18 mouse cellular contexts compared by ENCODE assay signal in the genomic region with DNA sequence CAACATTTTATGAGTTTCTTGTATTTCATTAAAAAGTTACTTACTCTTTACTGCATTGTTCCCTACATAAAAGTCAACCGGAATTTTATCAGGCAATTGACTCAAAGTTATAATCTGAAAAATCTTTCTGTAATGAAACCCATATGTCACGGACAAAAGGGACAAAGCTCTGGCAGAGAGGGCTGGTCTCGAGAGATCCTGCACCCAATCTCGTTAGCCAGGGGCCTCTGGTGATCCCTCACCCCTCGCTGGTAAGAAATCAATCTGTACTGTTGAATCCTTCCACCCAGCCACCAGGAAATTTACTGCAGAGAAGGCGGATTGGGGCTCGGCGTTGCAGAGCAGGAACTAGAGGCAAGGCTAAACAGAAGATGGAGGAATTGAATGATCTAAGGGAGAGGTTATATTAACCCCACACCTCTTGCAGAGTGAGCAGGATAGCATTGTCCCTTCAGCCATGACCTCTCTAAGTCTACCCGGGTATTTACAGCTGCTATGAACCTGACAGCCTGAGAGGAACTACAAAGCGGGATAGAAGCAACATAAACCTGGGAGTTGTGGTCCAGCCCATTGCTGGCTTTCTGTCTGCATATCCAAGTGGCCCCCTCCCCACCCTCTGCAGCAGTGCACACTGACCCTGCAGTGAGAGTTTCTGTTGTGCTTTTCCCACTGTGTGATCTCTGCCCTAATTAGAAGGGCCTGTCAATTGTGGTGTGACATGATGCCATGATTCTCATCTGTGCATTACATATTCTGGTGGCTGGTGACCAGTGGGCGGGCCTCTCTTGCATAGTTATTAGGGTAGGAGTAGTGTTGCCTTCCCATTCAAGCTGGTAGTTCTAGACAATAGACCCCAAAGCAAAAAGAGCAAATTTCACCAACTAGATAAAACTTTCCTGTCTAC. TPM values are rescaled to one million over a fixed set of nuclear protein-coding genes. Genes with fewer than 3 reads are reported as not detected.
A peak's percentile ranks its signal among the peaks of the same experiment; 100 is the strongest.
DNase-seq lines count a peak whose midpoint lies in the region; ATAC-seq and TF ChIP-seq lines count a peak whose summit lies in the region.
"Had no signal": no experiment of that assay in that cellular context is flagged by ENCODE, and none has a peak within 500 bp of the region (broad histone marks: within the 10 kb centered on the region; RNA-seq: fewer than 3 reads in every experiment).

No protein-coding gene starts in this region.

- TF ChIP-seq CTCF in kidney, postnatal 0 days (IDR thresholded peaks at IDR 0.05; ENCODE audit: low read depth): no peak
- TF ChIP-seq CTCF in lung, postnatal 0 days (IDR thresholded peaks at IDR 0.05): no peak

- no peak for ATAC-seq in forebrain, embryonic 15.5 days (replicated peaks)
- ATAC-seq in kidney, postnatal 0 days (replicated peaks; ENCODE audit: low FRiP score, low read depth): no peak
- ATAC-seq in lung, postnatal 0 days: no peak

- H3K4me1 ChIP-seq in forebrain, embryonic 10.5 days: peaks cover 35% of the 10 kb centered on the region
- peaks cover 18% of the 10 kb centered on the region; the same call in 1 of the 2 replicates for H3K4me1 ChIP-seq in forebrain, embryonic 15.5 days
- H3K4me1 ChIP-seq in kidney, postnatal 0 days (replicated peaks; ENCODE audit: insufficient read depth, low read length): 0 out of 2 replicates have a peak, but pooled peaks cover 4% of the 10 kb centered on the region
- H3K4me1 ChIP-seq in lung, postnatal 0 days (ENCODE audit: insufficient read depth, low read depth, low read length): no peaks in the 10 kb centered on the region

- no peak overlapping the region for H3K9ac ChIP-seq in forebrain, embryonic 15.5 days (replicated peaks)
- H3K9ac ChIP-seq in kidney, postnatal 0 days (ENCODE audit: low read depth, low read length): no peak overlapping the region
- H3K9ac ChIP-seq in lung, postnatal 0 days (replicated peaks; ENCODE audit: low read depth): no peak overlapping the region
- H3K9ac ChIP-seq: midbrain, embryonic 12.5 days had no signal

- intact Hi-C loops in gastrocnemius, postnatal 14 days (cut with DNase I; ENCODE audit: low total_unique reads): no loop called here

- WGBS in forebrain, embryonic 10.5 days: 50% methylated on average over 11 of the region's 11 CpGs
- WGBS in forebrain, embryonic 15.5 days: 45% methylated on average over 11 of the region's 11 CpGs
- WGBS in kidney, postnatal 0 days: 34% methylated on average over 11 of the region's 11 CpGs
- 75% methylated on average over 11 of the region's 11 CpGs for WGBS in lung, postnatal 0 days

- peak overlapping the region; percentile 78 for H3K27ac ChIP-seq in forebrain, embryonic 10.5 days
- no peak overlapping the region for H3K27ac ChIP-seq in forebrain, embryonic 15.5 days (replicated peaks)
- no peak overlapping the region for H3K27ac ChIP-seq in kidney, postnatal 0 days
- H3K27ac ChIP-seq in lung, postnatal 0 days (ENCODE audit: low read length): no peak overlapping the region
- H3K27ac ChIP-seq: midbrain, embryonic 12.5 days had no signal

- H3K27me3 ChIP-seq in forebrain, embryonic 10.5 days (ENCODE audit: poor library complexity, severe bottlenecking): no peaks in the 10 kb centered on the region
- H3K27me3 ChIP-seq in forebrain, embryonic 15.5 days: no peaks in the 10 kb centered on the region
- H3K27me3 ChIP-seq in kidney, postnatal 0 days (ENCODE audit: insufficient read depth, low read length): no peaks in the 10 kb centered on the region
- H3K27me3 ChIP-seq in lung, postnatal 0 days (replicated peaks; ENCODE audit: insufficient read depth, low read length): no peaks in the 10 kb centered on the region
- H3K27me3 ChIP-seq: CH12.LX had no signal

- no peak overlapping the region for H3K4me3 ChIP-seq in forebrain, embryonic 10.5 days
- no peak overlapping the region for H3K4me3 ChIP-seq in forebrain, embryonic 15.5 days
- H3K4me3 ChIP-seq in kidney, postnatal 0 days (replicated peaks; ENCODE audit: low read depth, low read length): no peak overlapping the region
- no peak overlapping the region for H3K4me3 ChIP-seq in lung, postnatal 0 days (ENCODE audit: low read depth, low read length)
- H3K4me3 ChIP-seq: heart, embryonic 10.5 days; midbrain, embryonic 12.5 days had no signal

- no peak for DNase-seq in forebrain, embryonic 10.5 days (ENCODE audit: extremely low spot score, low spot score)
- peak; percentile 31 for DNase-seq in kidney, postnatal 0 days (ENCODE audit: low spot score)
- no peak for DNase-seq in kidney, adult 18-20 months
- DNase-seq in forelimb bud, embryonic 11.5 days (ENCODE audit: low read depth, low spot score): peak; percentile 73
- DNase-seq in retina, embryonic 14.5 days (ENCODE audit: low spot score): peak; percentile 63
- no peak for DNase-seq in lung, postnatal 0 days (ENCODE audit: low spot score)
- no peak for DNase-seq in gastrocnemius, postnatal 14 days
- DNase-seq: cerebellum, postnatal 25 days; heart, postnatal 14 days; lung, postnatal 36 days had no signal

- H3K9me3 ChIP-seq in forebrain, embryonic 10.5 days: peaks cover 3% of the 10 kb centered on the region; the same call in 1 of the 2 replicates
- H3K9me3 ChIP-seq in forebrain, embryonic 15.5 days: no peaks in the 10 kb centered on the region
- no peaks in the 10 kb centered on the region for H3K9me3 ChIP-seq in kidney, postnatal 0 days (replicated peaks; ENCODE audit: low read length)
- H3K9me3 ChIP-seq in lung, postnatal 0 days (ENCODE audit: low read length): no peaks in the 10 kb centered on the region
- H3K9me3 ChIP-seq: heart, embryonic 10.5 days; midbrain, embryonic 12.5 days had no signal

- peaks cover 7% of the 10 kb centered on the region for H3K36me3 ChIP-seq in forebrain, embryonic 10.5 days (replicated peaks)
- no peaks in the 10 kb centered on the region for H3K36me3 ChIP-seq in forebrain, embryonic 15.5 days
- no peaks in the 10 kb centered on the region for H3K36me3 ChIP-seq in kidney, postnatal 0 days (ENCODE audit: insufficient read depth, low read length)
- no peaks in the 10 kb centered on the region for H3K36me3 ChIP-seq in lung, postnatal 0 days (ENCODE audit: insufficient read depth, low read length)
- H3K36me3 ChIP-seq: heart, embryonic 10.5 days; midbrain, embryonic 12.5 days had no signal

- no peak for TF ChIP-seq EP300 in lung, postnatal 0 days (IDR thresholded peaks at IDR 0.05)

- H3K4me2 ChIP-seq in forebrain, embryonic 15.5 days (replicated peaks): no peak overlapping the region
- H3K4me2 ChIP-seq in kidney, postnatal 0 days (ENCODE audit: low read length): no peak overlapping the region
- no peak overlapping the region for H3K4me2 ChIP-seq in lung, postnatal 0 days (replicated peaks; ENCODE audit: low read depth, low read length)
- H3K4me2 ChIP-seq: midbrain, embryonic 12.5 days had no signal

RNA-seq across cellular contexts. Expression of gene Vsx2, which starts 45.2 kb away (rescaled TPM):
- polyA plus RNA-seq in forebrain, embryonic 10.5 days (2016; fragmentation: Nextera tagmentation; extraction: Ambion mirVana): 1.2 and 2.2 TPM in 2 replicates
- 0.05 TPM in 2 replicates for polyA plus RNA-seq in forebrain, embryonic 15.5 days (2015; fragmentation: Nextera tagmentation; extraction: Ambion mirVana)
- not detected in 2 replicates for polyA plus RNA-seq in kidney, postnatal 0 days (2015; fragmentation: Nextera tagmentation; extraction: Ambion mirVana)
- polyA plus RNA-seq in lung, postnatal 0 days (2015; fragmentation: Nextera tagmentation; extraction: Ambion mirVana): not detected in 2 replicates
- not detected for total RNA-seq in gastrocnemius, postnatal 14 days (2021)
- total RNA-seq: adrenal gland, postnatal 4 days; CH12.LX; gastrocnemius, adult 18-20 months; neutrophil, adult 5-6 weeks had no signal
- polyA plus RNA-seq: heart, embryonic 10.5 days; liver, embryonic 16.5 days had no signal

Comparison
In these comparisons a context has a peak if more than half of its experiments do, and no peak if none do; other contexts are left out.
1. DNase-seq: peak in kidney, postnatal 0 days (single experiment), forelimb bud, embryonic 11.5 days (single experiment) and retina, embryonic 14.5 days (single experiment); none in forebrain, embryonic 10.5 days (single experiment), kidney, adult 18-20 months (single experiment), lung, postnatal 0 days (single experiment) and gastrocnemius, postnatal 14 days (single experiment).